Mouse (Mus musculus): Measurements from ENCODE around the gene Grb2. TPM values are rescaled to one million over a fixed set of nuclear protein-coding genes. Genes with fewer than 3 reads are reported as not detected.

Grb2 gene
- polyA plus RNA-seq, 2 experiments from 2014 or later, result 28.3 to 34.4 TPM

GRCm38 (mm10) chr11:115603128-115603475 lies 105.3 kb downstream of the Grb2 start:
- ATAC-seq, result no peak

GRCm38 (mm10) chr11:115601174-115601573 lies 107.2 kb downstream of the Grb2 start:
- no peak for ATAC-seq

- no peak for ATAC-seq
These were observed 107.7 kb downstream of the Grb2 start for GRCm38 (mm10) chr11:115600743-115601142.

GRCm38 (mm10) chr11:115599722-115600121 lies 108.7 kb downstream of the Grb2 start:
- no peak for ATAC-seq

- ATAC-seq, result no peak
These were observed 110.1 kb downstream of the Grb2 start for GRCm38 (mm10) chr11:115598309-115598708.

GRCm38 (mm10) chr11:115595209-115595608 lies 113.2 kb downstream of the Grb2 start:
- no peak for ATAC-seq

Other genes starting within 250 kb of the Grb2 start
- 1 to 10 TPM; 2.9 to 3.1 TPM for gene Slc16a5, start 246.1 kb downstream of the Grb2 start, polyA plus RNA-seq (2017; shearing (Covaris generic))
- gene Armc7, start 232.9 kb downstream of the Grb2 start, polyA plus RNA-seq (2017; shearing (Covaris generic)), result 10 to 100 TPM; 49.9 to 59.3 TPM
- 100 to 1,000 TPM; 287 to 293 TPM for gene Nt5c, start 216.7 kb downstream of the Grb2 start, polyA plus RNA-seq (2017; shearing (Covaris generic))
- gene Jpt1, start 194.2 kb downstream of the Grb2 start, polyA plus RNA-seq (2017; shearing (Covaris generic)), result 100 to 1,000 TPM; 506 to 510 TPM
- 100 to 1,000 TPM; 724 to 797 TPM for gene Sumo2, start 172.3 kb downstream of the Grb2 start, polyA plus RNA-seq (2017; shearing (Covaris generic))
- 10 to 100 TPM; 36.8 to 39.0 TPM for gene Nup85, start 144.2 kb downstream of the Grb2 start, polyA plus RNA-seq (2017; shearing (Covaris generic))
- gene Mrps7, start 104.7 kb downstream of the Grb2 start, polyA plus RNA-seq (2017; shearing (Covaris generic)), result 10 to 100 TPM; 28.2 to 29.8 TPM
- gene Gga3, start 104.5 kb downstream of the Grb2 start, polyA plus RNA-seq (2017; shearing (Covaris generic)), result 10 to 100 TPM; 23.1 to 26.5 TPM
- gene Mif4gd, start 95.6 kb downstream of the Grb2 start, polyA plus RNA-seq (2017; shearing (Covaris generic)), result 100 to 1,000 TPM; 230 to 231 TPM
- 10 to 100 TPM; 68.7 to 90.3 TPM for gene Slc25a19, start 80.3 kb downstream of the Grb2 start, polyA plus RNA-seq (2017; shearing (Covaris generic))
- 10 to 100 TPM in 1 of 2 experiments, 1 to 10 TPM in 1; 9.2 to 14.6 TPM for gene Tmem94, start 56.8 kb upstream of the Grb2 start, polyA plus RNA-seq (2017; shearing (Covaris generic))
- under 1 TPM; 0.46 to 0.79 TPM for gene Caskin2, start 105.0 kb upstream of the Grb2 start, polyA plus RNA-seq (2017; shearing (Covaris generic))
- gene Tsen54, start 106.1 kb upstream of the Grb2 start, polyA plus RNA-seq (2017; shearing (Covaris generic)), result 10 to 100 TPM in 1 of 2 experiments, 1 to 10 TPM in 1; 8.9 to 11.9 TPM
- 1 to 10 TPM; 6.3 TPM for gene Llgl2, start 115.5 kb upstream of the Grb2 start, polyA plus RNA-seq (2017; shearing (Covaris generic))
- not detected for gene Myo15b, start 149.8 kb upstream of the Grb2 start, polyA plus RNA-seq (2017; shearing (Covaris generic))
- gene Smim5, start 191.4 kb upstream of the Grb2 start, polyA plus RNA-seq (2017; shearing (Covaris generic)), result 1 to 10 TPM in 1 of 2 experiments, under 1 TPM in 1; 0.89 to 1.2 TPM
- gene Smim6, start 203.4 kb upstream of the Grb2 start, polyA plus RNA-seq (2017; shearing (Covaris generic)), result 1 to 10 TPM; 2.5 to 3.6 TPM
- 10 to 100 TPM; 36.0 to 53.3 TPM for gene Sap30bp, start 224.7 kb upstream of the Grb2 start, polyA plus RNA-seq (2017; shearing (Covaris generic))
- 10 to 100 TPM; 12.1 to 22.5 TPM for gene Recql5, start 224.9 kb upstream of the Grb2 start, polyA plus RNA-seq (2017; shearing (Covaris generic))